23 mouse cellular contexts compared by ENCODE assay signal in the genomic region with DNA sequence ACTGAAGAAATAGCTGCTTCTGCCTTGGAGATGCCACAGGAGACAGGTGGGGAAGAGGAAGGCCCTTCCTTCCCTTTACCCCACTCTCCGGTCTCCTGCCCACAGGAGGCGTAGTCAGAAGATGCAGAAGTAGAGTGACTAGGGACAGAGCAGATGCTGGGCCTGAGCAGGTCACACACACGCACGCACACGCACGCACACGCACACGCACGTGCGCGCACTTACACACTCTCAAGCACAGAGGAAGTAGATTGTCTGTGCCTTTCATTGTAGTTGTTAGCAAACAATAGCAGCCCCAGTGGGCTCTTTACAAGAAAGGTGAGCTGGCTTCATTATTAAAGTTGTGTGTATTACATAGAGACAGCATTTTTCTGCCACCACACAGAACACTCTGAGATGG.
DNase-seq lines count a peak whose midpoint lies in the region; ATAC-seq and TF ChIP-seq lines count a peak whose summit lies in the region.
"Had no signal": no experiment of that assay in that cellular context is flagged by ENCODE, and none has a peak within 500 bp of the region (broad histone marks: within the 10 kb centered on the region; RNA-seq: fewer than 3 reads in every experiment).

No protein-coding gene starts in this region.

- no peak overlapping the region for H3K27ac ChIP-seq in CH12.LX (ENCODE audit: insufficient read depth, low read depth)
- no peak overlapping the region for H3K27ac ChIP-seq in forebrain, embryonic 13.5 days
- H3K27ac ChIP-seq: embryonic facial prominence, embryonic 10.5 days; embryonic facial prominence, embryonic 13.5 days; forebrain, embryonic 12.5 days; hindbrain, embryonic 12.5 days had no signal

- H3K4me3 ChIP-seq in CH12.LX (replicated peaks in 1 of 3; ENCODE audit: low read depth in 2 of 3, low read length in 2 of 3, poor library complexity in 1 of 3): no peak overlapping the region
- H3K4me3 ChIP-seq in forebrain, embryonic 13.5 days: no peak overlapping the region
- H3K4me3 ChIP-seq: embryonic facial prominence, embryonic 10.5 days; embryonic facial prominence, embryonic 13.5 days; erythroblast, embryonic 14.5 days; forebrain, embryonic 12.5 days; hindbrain, embryonic 12.5 days; hindbrain, embryonic 15.5 days had no signal

- peak; percentile 44 for ATAC-seq in granulocyte monocyte progenitor cell, adult 5-6 weeks (replicated peaks; ENCODE audit: poor library complexity, severe bottlenecking)
- ATAC-seq in forebrain, embryonic 13.5 days: no peak
- ATAC-seq: forebrain, embryonic 16.5 days had no signal

- no peaks in the 10 kb centered on the region for H3K36me3 ChIP-seq in CH12.LX (replicated peaks in 1 of 2; ENCODE audit: control insufficient read depth in 1 of 2, insufficient read depth in 1 of 2, low read length in 1 of 2)
- H3K36me3 ChIP-seq in forebrain, embryonic 13.5 days (ENCODE audit: poor library complexity, severe bottlenecking): no peaks in the 10 kb centered on the region
- H3K36me3 ChIP-seq: embryonic facial prominence, embryonic 10.5 days; embryonic facial prominence, embryonic 13.5 days; forebrain, embryonic 12.5 days; hindbrain, embryonic 12.5 days; hindbrain, embryonic 15.5 days had no signal

- dilution Hi-C loops in CH12.LX (cut with MboI; ENCODE audit: extremely low pct_ligation_motif_present, extremely low pct_unique_long_range_greater_than_20kb, low sequenced_read_pairs): no loop called here

- H3K4me1 ChIP-seq in CH12.LX (ENCODE audit: control insufficient read depth in 1 of 2, insufficient read depth in 2 of 2): peaks cover 4% of the 10 kb centered on the region in 2 experiments; a peak in 3 of 4 replicates
- H3K4me1 ChIP-seq in forebrain, embryonic 13.5 days: peaks cover 16% of the 10 kb centered on the region
- H3K4me1 ChIP-seq: embryonic facial prominence, embryonic 13.5 days had no signal

- no peak overlapping the region for H3K4me2 ChIP-seq in CH12.LX (ENCODE audit: insufficient read depth, low read depth, poor library complexity, severe bottlenecking)
- no peak overlapping the region for H3K4me2 ChIP-seq in forebrain, embryonic 13.5 days
- H3K4me2 ChIP-seq: embryonic facial prominence, embryonic 13.5 days; forebrain, embryonic 12.5 days; heart, embryonic 11.5 days; hindbrain, embryonic 12.5 days; hindbrain, embryonic 15.5 days had no signal

- WGBS in forebrain, embryonic 13.5 days: 90% methylated on average over 11 of the region's 11 CpGs

- H3K9ac ChIP-seq in CH12.LX (ENCODE audit: insufficient read depth, low read depth): no peak overlapping the region
- H3K9ac ChIP-seq in forebrain, embryonic 13.5 days: no peak overlapping the region
- H3K9ac ChIP-seq: embryonic facial prominence, embryonic 13.5 days; forebrain, embryonic 12.5 days; hindbrain, embryonic 12.5 days; hindbrain, embryonic 15.5 days had no signal

- no peak for TF ChIP-seq EP300 in CH12.LX (IDR thresholded peaks at IDR 0.05; ENCODE audit: low read length)

- DNase-seq in CH12.LX (ENCODE audit: extremely low read depth) (no peak), R1 (ENCODE audit: low read depth, low spot score) (peak; percentile 10)
- DNase-seq in ovary, adult 18-20 months (ENCODE audit: low spot score): no peak
- no peak for DNase-seq in cerebellum, adult 11 months
- DNase-seq: adrenal gland, postnatal 10 days; adrenal gland, postnatal 36 days; cerebellum, adult 2 months; cerebellum, adult 9-11 months; cerebellum, postnatal 25 days; embryo, embryonic 11 days; gastrocnemius, postnatal 10 days; gastrocnemius, postnatal 36 days; heart, adult 11 months had no signal

- TF ChIP-seq CTCF in CH12.LX (conservative IDR thresholded peaks at IDR 0.05 in 1 of 2, IDR thresholded peaks at IDR 0.05 in 1 of 2; ENCODE audit: low read depth in 2 of 2, low read length in 2 of 2): no peak

- in situ Hi-C loops in CH12.LX (cut with MboI; ENCODE audit: low pct_ligation_motif_present, low pct_unique_long_range_greater_than_20kb, low sequenced_read_pairs): loop anchor here (25.0 kb wide), 1 partner anchor 704 kb away; no protein-coding TSS in a partner anchor

- TF ChIP-seq POLR2A in CH12.LX (IDR thresholded peaks at IDR 0.05; ENCODE audit: low read depth, low read length): no peak

- no peak for TF ChIP-seq RAD21 in CH12.LX (IDR thresholded peaks at IDR 0.05; ENCODE audit: low read depth, low read length)

- H3K79me2 ChIP-seq in CH12.LX (replicated peaks; ENCODE audit: control insufficient read depth, extremely low read depth, insufficient read depth, poor library complexity, severe bottlenecking): no peaks in the 10 kb centered on the region

- no peaks in the 10 kb centered on the region for H3K27me3 ChIP-seq in CH12.LX (replicated peaks)
- H3K27me3 ChIP-seq in forebrain, embryonic 13.5 days: no peaks in the 10 kb centered on the region
- H3K27me3 ChIP-seq: forebrain, embryonic 12.5 days; hindbrain, embryonic 12.5 days; hindbrain, embryonic 15.5 days had no signal

- no peaks in the 10 kb centered on the region for H3K9me3 ChIP-seq in CH12.LX (replicated peaks; ENCODE audit: low read length)
- H3K9me3 ChIP-seq in forebrain, embryonic 13.5 days (replicated peaks): no peaks in the 10 kb centered on the region
- H3K9me3 ChIP-seq: embryonic facial prominence, embryonic 10.5 days; embryonic facial prominence, embryonic 13.5 days; forebrain, embryonic 12.5 days; hindbrain, embryonic 12.5 days; hindbrain, embryonic 15.5 days had no signal

TF ChIP-seq in CH12.LX, 34 proteins besides CTCF, POLR2A, EP300 and RAD21:
- no peak for TF ChIP-seq JUND (conservative IDR thresholded peaks at IDR 0.05; ENCODE audit: low read depth, low read length)
- TF ChIP-seq KAT2A (IDR thresholded peaks at IDR 0.05; ENCODE audit: insufficient replicate concordance, low read length): no peak
- no peak for TF ChIP-seq HCFC1 (IDR thresholded peaks at IDR 0.05; ENCODE audit: low read depth, low read length)
- TF ChIP-seq CHD1 (IDR thresholded peaks at IDR 0.05; ENCODE audit: low read depth, low read length): no peak
- peak; percentile 16; the same call in 1 of the 2 replicates for TF ChIP-seq BHLHE40 (IDR thresholded peaks at IDR 0.05; ENCODE audit: low read depth, low read length)
